Mouse (Mus musculus) cortical plate, adult 2 months (tissue): ENCODE data around the gene 4833439L19Rik.
A peak's percentile ranks its signal among the peaks of the same experiment; 100 is the strongest.

Source experiments
- CTCF ChIP-seq: fragments of 200-500 bp; IDR thresholded peaks from 2 replicates; pipeline ENCODE4 v1.5.1; 2011; ENCODE audit warnings: mild to moderate bottlenecking, control low read depth, low read length; ENCODE audit not compliant: insufficient read depth; ENCODE audit errors: extremely low read depth
- POLR2A ChIP-seq: fragments of 200-500 bp; IDR thresholded peaks from 2 replicates; pipeline ENCODE4 v1.6.1; 2011; ENCODE audit warnings: mild to moderate bottlenecking, low read length, control low read depth; ENCODE audit not compliant: insufficient read depth; ENCODE audit errors: extremely low read depth

DNA sequence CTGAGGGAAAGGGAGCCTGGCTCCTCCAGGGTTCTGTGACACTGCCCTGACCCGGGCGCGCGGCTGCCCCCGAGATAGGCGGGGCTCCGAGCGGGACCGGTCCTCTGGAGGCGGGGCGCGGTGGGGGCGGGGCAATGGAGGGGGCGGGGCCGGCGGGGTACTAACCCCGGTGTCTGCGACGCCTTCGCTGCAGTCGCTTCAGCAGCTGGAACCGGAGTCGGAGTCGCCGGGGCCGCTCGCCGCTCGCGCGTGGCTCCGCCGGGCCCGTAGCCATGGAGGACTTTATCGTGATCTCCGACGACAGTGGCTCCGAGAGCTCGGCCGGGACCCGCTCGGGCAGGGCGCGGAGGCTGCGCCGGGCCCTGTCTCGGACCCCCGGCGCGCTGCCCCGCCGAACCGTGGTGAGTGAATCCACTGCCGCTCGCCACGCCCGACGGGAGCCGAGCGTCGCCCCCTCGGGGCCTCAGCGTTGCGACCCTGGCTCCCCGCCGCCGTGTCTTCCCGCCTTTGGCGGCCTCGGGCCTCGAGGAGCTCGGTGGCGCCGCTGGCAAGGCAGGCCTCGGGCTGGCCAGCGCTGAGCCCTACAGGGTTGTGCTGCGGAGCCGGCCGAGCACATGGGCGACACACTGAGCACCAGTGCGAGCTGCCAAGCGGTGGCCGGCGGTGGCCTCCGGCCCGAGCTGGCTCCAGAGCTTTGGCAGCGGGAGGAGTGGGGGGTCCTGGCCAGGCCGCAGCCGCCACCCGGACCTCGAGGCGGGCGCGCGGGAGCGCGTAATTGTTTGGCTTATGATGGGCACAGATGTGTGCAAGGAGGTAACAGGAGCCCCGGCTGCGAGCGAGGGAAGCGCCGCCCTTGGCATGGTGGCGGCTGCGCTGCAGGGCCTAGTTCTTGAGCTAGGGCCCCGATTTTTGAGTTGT, 61.4 kb downstream of the 4833439L19Rik start, which contains the start of gene Simc1:
- TF ChIP-seq CTCF (no peak), POLR2A (peak; percentile 61)
